Mouse (Mus musculus) cortical plate, adult 2 months (tissue): ENCODE measurements around the gene Efnb2.

Experiments
- CTCF ChIP-seq: fragments of 200-500 bp; IDR thresholded peaks from 2 replicates; pipeline ENCODE4 v1.5.1; 2011; ENCODE audit warnings: mild to moderate bottlenecking, control low read depth, low read length; ENCODE audit not compliant: insufficient read depth; ENCODE audit errors: extremely low read depth
- POLR2A ChIP-seq: fragments of 200-500 bp; IDR thresholded peaks from 2 replicates; pipeline ENCODE4 v1.6.1; 2011; ENCODE audit warnings: mild to moderate bottlenecking, low read length, control low read depth; ENCODE audit not compliant: insufficient read depth; ENCODE audit errors: extremely low read depth

- no peak for TF ChIP-seq POLR2A
- no peak for TF ChIP-seq CTCF
Observed at GRCm38 (mm10) chr8:8571625-8572215, 89.3 kb downstream of the Efnb2 start.
